Mouse (Mus musculus): ENCODE results near the gene Pld3.

The Pld3 gene

GRCm38 (mm10) chr7:27483860-27484259 lies 69.2 kb downstream of the Pld3 start:
- DNase-seq, result no peak

All from kidney, postnatal 14 days (tissue).